Mouse (Mus musculus) testis, adult 2 months (tissue): ENCODE data around the gene Cdk5r2.

ENCODE experiments used
- CTCF ChIP-seq: fragments of 200-500 bp; IDR thresholded peaks from 2 replicates; pipeline ENCODE4 v1.5.1; 2012; ENCODE audit warnings: low read depth, mild to moderate bottlenecking, inconsistent platforms, low read length, moderate library complexity; ENCODE audit not compliant: control insufficient read depth, insufficient read depth, insufficient replicate concordance
- POLR2A ChIP-seq: fragments of 200-500 bp; IDR thresholded peaks from 2 replicates; pipeline ENCODE4 v1.6.1; 2012; ENCODE audit warnings: low read depth, mild to moderate bottlenecking, inconsistent platforms, low read length, moderate library complexity; ENCODE audit not compliant: control insufficient read depth

GRCm38 (mm10) chr1:74872218-74872617 lies 17.5 kb downstream of the Cdk5r2 start:
- no peak for TF ChIP-seq CTCF
- no peak for TF ChIP-seq POLR2A
